Mouse (Mus musculus) MN1 (cell line): ENCODE measurements around the gene Diras2.

ENCODE experiments used
- DNase-seq: peaks from one replicate; pipeline ENCODE4 v3.0.0-alpha.2; 2016; ENCODE audit warnings: low spot score

Gene Diras2

DNA sequence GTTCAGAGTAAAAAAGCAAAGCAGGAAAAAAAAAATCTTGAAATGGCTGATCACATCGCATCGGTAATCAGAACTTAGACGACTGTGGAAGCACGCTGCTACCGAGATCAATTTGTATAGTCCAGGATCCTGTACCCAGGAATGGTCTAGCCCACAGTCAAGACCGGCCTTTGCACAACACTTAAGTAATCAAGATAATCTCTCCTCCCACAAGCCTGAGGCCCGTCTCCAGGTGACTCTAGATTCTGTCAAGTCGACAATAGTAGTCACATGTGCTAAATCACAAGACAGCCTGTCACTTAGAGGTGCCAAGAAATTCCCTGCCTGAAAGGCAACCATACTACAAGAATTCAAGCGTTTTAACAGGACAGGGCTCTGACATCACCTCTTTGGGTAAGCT is at the start of gene Diras2:
Gene Diras2, minus strand, starts transcription at position 159 of the 400 bp plus-strand sequence.
- peak; percentile 49 for DNase-seq

DNA sequence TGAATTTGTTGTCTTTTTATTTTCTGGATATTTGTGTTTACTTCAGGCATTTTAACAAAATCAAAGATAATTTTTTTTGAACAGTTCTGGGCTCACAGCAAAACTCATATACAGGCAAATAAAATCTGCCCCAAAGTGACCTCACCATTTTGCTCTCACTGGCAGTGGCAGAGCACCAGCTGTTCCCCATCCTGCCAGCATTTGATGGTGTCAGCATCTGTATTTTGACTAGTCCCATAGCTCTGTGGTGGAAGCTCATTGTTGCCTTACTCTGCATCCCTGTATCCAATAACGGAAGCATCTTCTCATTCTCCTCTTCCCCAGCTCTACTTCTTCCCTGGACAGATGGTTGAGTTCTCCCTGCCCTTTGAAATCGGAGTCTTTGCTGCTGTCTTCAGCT is 47.7 kb upstream of the Diras2 start:
- no peak for DNase-seq

GRCm38 (mm10) chr13:52577939-52578338 is 46.9 kb upstream of the Diras2 start:
- no peak for DNase-seq

GRCm38 (mm10) chr13:52577326-52577920 is 46.3 kb upstream of the Diras2 start:
- no peak for DNase-seq

- no peak for DNase-seq
These were observed 45.8 kb upstream of the Diras2 start for GRCm38 (mm10) chr13:52576841-52577240.

- no peak for DNase-seq
These were observed 45.0 kb upstream of the Diras2 start for GRCm38 (mm10) chr13:52576021-52576614.

GRCm38 (mm10) chr13:52575483-52575882 is 44.4 kb upstream of the Diras2 start:
- no peak for DNase-seq

GRCm38 (mm10) chr13:52574311-52574710 is 43.2 kb upstream of the Diras2 start:
- no peak for DNase-seq

- no peak for DNase-seq
These were observed 41.7 kb upstream of the Diras2 start for GRCm38 (mm10) chr13:52572451-52573446.

GRCm38 (mm10) chr13:52571591-52572384 is 40.7 kb upstream of the Diras2 start:
- no peak for DNase-seq

- no peak for DNase-seq
These were observed 39.2 kb upstream of the Diras2 start for GRCm38 (mm10) chr13:52570276-52570675.

GRCm38 (mm10) chr13:52569194-52569769 is 38.2 kb upstream of the Diras2 start:
- DNase-seq: no peak

DNA sequence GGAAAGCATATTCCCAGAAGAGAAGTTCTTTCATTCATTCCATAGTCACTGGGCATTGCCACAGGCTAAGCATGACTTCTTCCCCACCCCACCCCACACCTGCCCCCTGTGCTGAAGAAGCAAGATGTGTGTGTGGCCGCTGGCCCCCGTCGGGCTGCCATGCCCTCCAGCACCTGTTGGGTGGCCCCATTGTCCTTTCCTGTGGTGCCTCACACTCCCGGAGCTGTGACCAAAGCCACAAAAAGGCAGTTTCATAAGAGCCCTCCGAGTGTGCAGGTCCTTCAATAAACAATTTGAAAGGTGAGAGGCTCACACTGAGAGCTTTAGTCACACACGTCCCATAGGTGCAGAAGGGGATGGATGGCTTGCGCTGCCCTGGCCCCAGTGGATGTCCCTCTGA is 35.7 kb upstream of the Diras2 start:
- no peak for DNase-seq

- no peak for DNase-seq
These were observed 35.2 kb upstream of the Diras2 start for GRCm38 (mm10) chr13:52566188-52566760.

GRCm38 (mm10) chr13:52565103-52565739 is 34.1 kb upstream of the Diras2 start:
- peak; percentile 65 for DNase-seq

DNA sequence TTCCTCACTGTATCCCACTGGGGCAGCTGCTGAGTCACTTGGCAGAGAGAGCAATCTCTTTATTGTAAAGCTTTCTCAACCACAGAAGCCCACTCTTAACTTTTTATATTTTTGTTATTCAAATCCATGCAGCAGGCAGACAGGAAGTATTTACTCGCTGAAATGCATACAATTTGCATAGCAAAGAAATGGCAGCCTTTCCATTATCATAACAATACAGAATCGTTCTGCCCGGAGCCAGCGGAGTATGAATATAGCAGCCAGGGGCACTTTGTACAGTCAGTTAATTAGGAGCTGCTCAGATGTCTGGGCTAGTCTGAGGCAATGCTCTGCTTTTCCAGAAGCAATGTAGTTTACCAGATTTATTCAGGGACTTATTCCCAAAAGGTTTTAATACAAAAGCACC is 31.1 kb upstream of the Diras2 start:
- no peak for DNase-seq

DNA sequence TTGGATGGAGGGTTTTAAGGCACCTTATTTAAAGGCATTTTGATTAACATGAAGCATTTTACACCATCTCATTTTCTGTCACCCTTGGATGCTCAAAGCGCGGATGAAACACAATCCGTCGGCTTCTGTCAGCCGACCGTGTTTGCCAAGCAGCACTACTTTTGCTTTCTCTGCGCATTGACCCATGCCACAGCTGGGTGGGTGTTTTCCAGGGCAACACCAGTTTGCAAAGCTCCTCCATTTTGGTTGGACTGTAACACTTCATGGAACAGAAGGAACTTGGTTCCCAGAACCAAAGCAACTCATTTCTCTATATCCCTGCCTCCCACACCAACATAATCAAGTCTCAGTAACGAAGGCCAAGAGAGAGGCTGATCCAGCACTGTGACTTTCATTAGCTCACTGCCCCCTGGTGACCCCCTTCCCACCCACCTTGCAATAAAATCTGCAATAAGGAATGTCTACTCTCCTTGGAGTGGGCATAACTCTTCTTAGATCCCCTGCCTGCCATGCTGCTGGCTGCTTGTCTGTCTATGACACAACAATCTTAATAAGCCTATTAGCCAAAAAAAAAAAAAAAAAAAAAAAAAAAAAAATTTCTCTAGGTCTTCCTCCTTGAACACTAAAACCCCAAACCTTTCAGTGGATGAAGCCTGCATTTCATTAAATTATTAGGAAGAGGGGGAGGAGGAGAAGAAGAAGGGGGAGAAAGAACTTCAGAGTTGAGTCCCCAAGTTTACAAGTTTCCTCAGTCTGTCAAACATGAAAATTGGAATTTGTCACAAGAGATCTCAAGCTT is 30.5 kb upstream of the Diras2 start:
- DNase-seq: no peak

GRCm38 (mm10) chr13:52557421-52557820 is 26.3 kb upstream of the Diras2 start:
- DNase-seq: no peak

DNA sequence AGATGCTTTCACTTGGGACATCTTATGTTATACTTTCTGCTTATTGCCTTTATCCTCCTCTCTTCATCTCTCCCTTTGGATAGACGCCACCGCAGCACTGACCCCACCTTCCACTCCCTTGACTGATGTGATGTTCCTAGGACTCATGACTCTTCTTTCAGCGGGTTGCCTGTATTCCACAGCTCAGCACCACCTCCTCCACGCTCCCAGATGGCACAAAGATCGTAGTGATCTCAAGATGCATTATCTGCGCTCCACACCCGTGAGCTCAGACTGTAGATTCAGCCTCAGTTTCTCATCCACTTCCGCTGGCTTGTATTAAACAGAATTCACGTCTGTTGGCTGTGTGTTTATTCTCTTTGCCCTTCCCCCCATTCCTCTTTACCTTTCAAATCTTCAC is 23.6 kb upstream of the Diras2 start:
- DNase-seq: no peak
